Mouse (Mus musculus): ENCODE measurements around the gene Slc25a13. TPM values are rescaled to one million over a fixed set of nuclear protein-coding genes. Genes with fewer than 3 reads are reported as not detected.

Gene Slc25a13
- polyA plus RNA-seq, 1 experiment: 2.0 TPM

DNA sequence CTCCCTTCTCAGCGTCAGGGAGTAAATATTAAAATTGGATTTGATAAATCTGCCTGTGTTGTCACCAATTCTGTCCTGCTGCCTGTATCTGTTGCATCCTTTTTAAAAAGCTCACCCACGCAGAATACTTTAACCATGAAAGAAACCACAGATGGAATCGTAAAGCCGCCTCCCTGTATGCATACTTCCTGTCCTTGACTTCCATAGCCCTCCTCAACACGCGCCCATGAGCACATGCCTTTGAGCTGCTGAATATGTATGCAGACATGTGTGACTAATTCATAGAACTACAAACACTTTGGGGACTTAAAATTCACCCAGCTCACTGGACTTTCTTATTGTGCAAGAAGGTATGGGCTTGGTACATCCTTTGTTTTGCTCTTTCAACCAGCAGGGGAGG lies 219.4 kb downstream of the Slc25a13 start:
- H3K4me3 ChIP-seq (ENCODE audit: insufficient read depth, low read length): no peak overlapping the region
- no peak overlapping the region for H3K27ac ChIP-seq (ENCODE audit: insufficient read depth, low read length)
- H3K4me1 ChIP-seq (ENCODE audit: control insufficient read depth, insufficient read depth, low read length): no peaks in the 10 kb centered on the region
- no peak for TF ChIP-seq POLR2A (IDR thresholded peaks at IDR 0.05; ENCODE audit: extremely low read depth, insufficient read depth, low read length)
- no peak for TF ChIP-seq CTCF (IDR thresholded peaks at IDR 0.05; ENCODE audit: extremely low read depth, insufficient read depth, low read length)

GRCm38 (mm10) chr6:5993056-5993455 lies 223.9 kb downstream of the Slc25a13 start:
- H3K4me1 ChIP-seq (ENCODE audit: control insufficient read depth, insufficient read depth, low read length): 0 out of 2 replicates have a peak, but pooled peaks cover 5% of the 10 kb centered on the region
- no peak overlapping the region for H3K27ac ChIP-seq (ENCODE audit: insufficient read depth, low read length)
- no peak overlapping the region for H3K4me3 ChIP-seq (ENCODE audit: insufficient read depth, low read length)
- no peak for TF ChIP-seq CTCF (IDR thresholded peaks at IDR 0.05; ENCODE audit: extremely low read depth, insufficient read depth, low read length)
- TF ChIP-seq POLR2A (IDR thresholded peaks at IDR 0.05; ENCODE audit: extremely low read depth, insufficient read depth, low read length): no peak

DNA sequence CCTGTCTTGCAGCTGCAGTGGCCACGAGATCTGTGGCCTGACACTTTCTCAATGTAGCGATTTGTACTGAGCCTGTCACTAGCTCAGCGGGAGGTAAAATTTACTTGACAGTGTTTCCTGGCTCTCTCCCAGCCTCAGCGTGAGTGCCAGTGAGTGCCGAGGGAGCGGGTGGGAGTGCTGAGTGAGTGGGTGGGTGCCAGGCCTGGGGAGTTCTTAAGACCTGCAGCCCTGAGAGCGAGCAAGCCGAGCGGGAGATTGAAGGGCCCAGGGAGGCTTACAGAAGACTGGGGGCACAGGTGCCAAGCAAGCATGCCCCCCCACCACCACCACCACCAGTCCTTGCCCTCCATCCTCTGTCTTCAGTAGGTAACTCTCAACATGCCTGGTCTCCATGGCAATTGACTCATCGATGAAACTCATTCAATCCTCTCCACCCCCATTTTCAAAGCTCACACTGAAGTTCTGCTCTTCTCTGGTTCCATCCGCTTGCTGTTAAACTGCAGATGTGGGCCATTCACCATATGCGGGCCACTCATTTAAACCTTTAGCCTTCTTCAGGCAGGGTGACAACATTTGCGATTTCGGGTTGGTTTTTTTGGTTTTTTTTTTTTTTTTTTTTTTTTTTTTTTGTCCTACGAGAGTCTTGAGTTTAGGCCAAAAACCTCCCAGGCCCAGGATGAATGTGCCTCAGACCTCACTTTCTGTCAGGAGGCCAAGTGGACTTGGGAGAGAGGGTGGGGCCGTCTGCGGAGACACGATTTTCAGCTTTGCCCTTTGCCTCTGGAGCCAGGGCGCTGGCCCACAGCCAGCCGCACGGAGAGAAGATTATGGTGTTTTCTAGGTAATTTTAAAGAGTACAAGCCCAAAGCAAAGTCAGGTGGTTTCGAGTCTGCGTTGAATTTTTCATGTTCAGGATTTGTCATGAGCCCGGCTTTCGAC lies 224.9 kb downstream of the Slc25a13 start:
- TF ChIP-seq CTCF (IDR thresholded peaks at IDR 0.05; ENCODE audit: extremely low read depth, insufficient read depth, low read length) (no peak), POLR2A (IDR thresholded peaks at IDR 0.05; ENCODE audit: extremely low read depth, insufficient read depth, low read length) (no peak)
- H3K27ac ChIP-seq (ENCODE audit: insufficient read depth, low read length): no peak overlapping the region
- no peak overlapping the region for H3K4me3 ChIP-seq (ENCODE audit: insufficient read depth, low read length)
- H3K4me1 ChIP-seq (ENCODE audit: control insufficient read depth, insufficient read depth, low read length): 0 out of 2 replicates have a peak, but pooled peaks cover 5% of the 10 kb centered on the region

DNA sequence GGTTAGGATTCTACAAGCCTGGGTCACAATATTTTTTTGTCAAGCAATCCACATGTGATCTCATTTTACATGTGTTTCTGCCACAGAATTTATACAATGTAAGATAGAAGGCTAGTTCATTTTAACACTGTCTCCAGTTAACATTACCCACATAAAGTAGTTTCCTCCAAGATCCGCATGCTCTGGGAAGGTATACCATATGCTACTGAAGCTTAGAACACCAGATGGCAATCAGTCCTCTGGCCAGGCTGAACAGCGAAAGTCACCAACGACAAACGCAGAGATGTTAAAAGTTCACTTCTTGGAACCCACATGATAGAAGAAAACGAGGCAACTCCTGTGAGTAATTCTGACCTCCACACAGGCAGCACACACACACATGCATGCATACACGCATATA lies 225.7 kb downstream of the Slc25a13 start:
- TF ChIP-seq CTCF (IDR thresholded peaks at IDR 0.05; ENCODE audit: extremely low read depth, insufficient read depth, low read length) (no peak), POLR2A (IDR thresholded peaks at IDR 0.05; ENCODE audit: extremely low read depth, insufficient read depth, low read length) (no peak)
- Histone ChIP-seq H3K27ac (ENCODE audit: insufficient read depth, low read length) (no peak overlapping the region), H3K4me1 (ENCODE audit: control insufficient read depth, insufficient read depth, low read length) (0 out of 2 replicates have a peak, but pooled peaks cover 5% of the 10 kb centered on the region), H3K4me3 (ENCODE audit: insufficient read depth, low read length) (no peak overlapping the region)
